Mouse (Mus musculus) heart, embryonic 14.5 days (tissue): ENCODE measurements around the gene Olfr1392. TPM values are rescaled to one million over a fixed set of nuclear protein-coding genes. Genes with fewer than 3 reads are reported as not detected.

Source experiments
- ATAC-seq: fragments of 200-750 bp; cut with Nextera tagmentation; 2 replicates; pipeline ENCODE4 v1.8.0; 2017; ENCODE audit warnings: low read depth, moderate TSS enrichment; ENCODE audit not compliant: insufficient number of reproducible peaks, insufficient read depth, low FRiP score
- H3K27ac ChIP-seq, 2 experiments: fragments of 200-500 bp in 1 of 2; fragments of 300-500 bp in 1 of 2; sonication (generic) in 1 of 2; replicated peaks in 1 of 2; 2 replicates each; pipeline ENCODE4 v1.5.1; 2012 to 2014; ENCODE audit warnings: low read depth in 2 of 2, low read length in 2 of 2, control low read depth in 1 of 2, mild to moderate bottlenecking in 1 of 2, mixed read lengths in 1 of 2; ENCODE audit not compliant: control insufficient read depth in 1 of 2, insufficient read depth in 1 of 2
- H3K27me3 ChIP-seq: fragments of 300-500 bp; sonication (generic); 2 replicates; pipeline ENCODE4 v1.6.1; 2014; ENCODE audit warnings: mild to moderate bottlenecking, low read length, control low read depth; ENCODE audit not compliant: control insufficient read depth, insufficient read depth
- H3K36me3 ChIP-seq: fragments of 300-500 bp; sonication (generic); 2 replicates; pipeline ENCODE4 v1.6.1; 2014; ENCODE audit warnings: mild to moderate bottlenecking, control low read depth, low read length, mixed read lengths; ENCODE audit not compliant: control insufficient read depth, insufficient read depth
- H3K4me1 ChIP-seq, 2 experiments: fragments of 200-500 bp in 1 of 2; fragments of 300-500 bp in 1 of 2; sonication (generic) in 1 of 2; 2 replicates each; pipeline ENCODE4 v1.6.1; 2012 to 2014; ENCODE audit warnings: low read length in 2 of 2, control low read depth in 1 of 2, mixed read lengths in 1 of 2; ENCODE audit not compliant: control insufficient read depth in 2 of 2, insufficient read depth in 2 of 2
- H3K4me2 ChIP-seq: fragments of 300-500 bp; sonication (generic); 2 replicates; pipeline ENCODE4 v1.6.1; 2014; ENCODE audit warnings: mild to moderate bottlenecking, low read length
- H3K4me3 ChIP-seq, 2 experiments: fragments of 200-500 bp in 1 of 2; fragments of 300-500 bp in 1 of 2; sonication (generic) in 1 of 2; 2 replicates each; pipeline ENCODE4 v1.5.1; 2012 to 2014; ENCODE audit warnings: low read length in 2 of 2, mild to moderate bottlenecking in 2 of 2, control low read depth in 1 of 2, low read depth in 1 of 2, moderate library complexity in 1 of 2; ENCODE audit not compliant: control insufficient read depth in 1 of 2, insufficient read depth in 1 of 2
- H3K9ac ChIP-seq: fragments of 300-500 bp; sonication (generic); 2 replicates; pipeline ENCODE4 v1.6.1; 2014; ENCODE audit warnings: mild to moderate bottlenecking, low read length
- H3K9me3 ChIP-seq: fragments of 300-500 bp; sonication (generic); 2 replicates; pipeline ENCODE4 v1.6.1; 2016; ENCODE audit warnings: low read length, control low read depth; ENCODE audit not compliant: control insufficient read depth
- WGBS: fragments of 180-500 bp; shearing (Covaris S2); extraction: QIAGEN DNeasy Blood & Tissue Kit; methylation state at CpG from one replicate; pipeline ENCODE4 v1.1.7; 2014; 5-methylcytosine and 5-hydroxymethylcytosine counted together
- polyA plus RNA-seq: library from polyadenylated mRNA; unstranded; fragments of >200 nt; fragmentation: Nextera tagmentation; extraction: Ambion mirVana; gene quantifications from 2 replicates; pipeline ENCODE4 v1.2.1, GENCODE M21; 2014

Gene Olfr1392
- polyA plus RNA-seq, 1 experiment from 2014 or later = not detected

DNA sequence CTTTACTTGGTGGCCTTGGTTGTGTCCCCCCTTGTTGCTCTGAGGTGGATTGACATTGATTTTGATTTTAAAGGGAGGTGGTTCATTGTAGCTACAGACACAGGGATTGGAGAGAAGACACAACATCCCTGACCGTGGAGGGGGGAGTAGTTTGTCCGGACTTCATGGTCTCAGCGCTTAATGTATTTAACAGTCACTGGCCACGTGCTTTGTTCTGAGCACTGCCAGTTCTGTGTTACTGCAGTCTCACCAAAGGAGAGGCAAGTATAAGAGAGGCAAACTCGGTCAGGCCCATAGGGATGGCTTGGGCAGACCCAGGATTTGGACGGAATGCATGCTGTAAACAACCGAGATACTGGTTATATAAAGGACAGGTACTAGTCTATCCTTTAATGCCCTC is 21.0 kb upstream of the Olfr1392 start:
- Histone ChIP-seq H3K27ac (no peak overlapping the region), H3K4me3 (no peak overlapping the region), H3K27me3 (no peaks in the 10 kb centered on the region), H3K4me1 (peaks cover 13 to 30% of the 10 kb centered on the region in 2 experiments), H3K36me3 (peaks cover 52% of the 10 kb centered on the region), H3K9ac (no peak overlapping the region), H3K4me2 (no peak overlapping the region), H3K9me3 (no peaks in the 10 kb centered on the region)
- ATAC-seq = no peak
- WGBS = 89% methylated on average over 7 of the region's 7 CpGs

GRCm38 (mm10) chr11:49264622-49265021 is 20.5 kb upstream of the Olfr1392 start:
- peaks cover 13 to 30% of the 10 kb centered on the region in 2 experiments for H3K4me1 ChIP-seq
- H3K27me3 ChIP-seq = no peaks in the 10 kb centered on the region
- ATAC-seq = no peak
- no peak overlapping the region for H3K4me3 ChIP-seq
- no peak overlapping the region for H3K9ac ChIP-seq
- 75% methylated on average over 11 of the region's 11 CpGs for WGBS
- H3K9me3 ChIP-seq = no peaks in the 10 kb centered on the region
- H3K36me3 ChIP-seq = peaks cover 49% of the 10 kb centered on the region
- no peak overlapping the region for H3K4me2 ChIP-seq
- H3K27ac ChIP-seq = no peak overlapping the region

DNA sequence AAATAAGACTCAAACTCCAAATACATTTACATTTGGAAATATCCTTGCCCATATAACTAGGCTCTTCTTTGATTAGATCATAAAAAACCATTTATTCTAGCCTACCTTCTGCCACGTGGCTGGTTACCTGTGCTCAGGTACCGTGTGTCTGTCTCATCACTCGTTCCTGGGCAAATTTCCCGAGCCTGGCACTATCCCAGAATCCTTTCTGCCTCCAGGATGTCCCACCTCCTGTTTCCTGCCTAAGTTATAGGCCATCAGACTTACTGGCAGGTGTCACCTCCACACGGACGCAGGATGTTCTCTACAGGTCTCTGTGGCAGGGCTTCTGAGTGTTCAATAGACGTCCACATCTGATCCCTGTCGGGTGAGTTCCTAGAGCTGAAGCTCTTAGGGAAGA is 20.0 kb upstream of the Olfr1392 start:
- 87% methylated on average over 8 of the region's 8 CpGs for WGBS

GRCm38 (mm10) chr11:49266671-49267070 is 18.4 kb upstream of the Olfr1392 start:
- no peak for ATAC-seq
- Histone ChIP-seq H3K27me3 (no peaks in the 10 kb centered on the region), H3K4me2 (no peak overlapping the region), H3K4me1 (peaks cover 13 to 18% of the 10 kb centered on the region in 2 experiments), H3K9ac (no peak overlapping the region; the same call in 1 of the 2 replicates), H3K36me3 (peaks cover 29% of the 10 kb centered on the region), H3K4me3 (no peak overlapping the region), H3K9me3 (no peaks in the 10 kb centered on the region), H3K27ac (peak overlapping the region; percentile 14 to 77)
- 33% methylated on average over 6 of the region's 6 CpGs for WGBS

More for the DNA sequence above, 20.0 kb upstream of the Olfr1392 start:
- H3K27ac ChIP-seq = no peak overlapping the region
- H3K27me3 ChIP-seq = no peaks in the 10 kb centered on the region
- no peak overlapping the region for H3K4me2 ChIP-seq
- no peak overlapping the region for H3K4me3 ChIP-seq
- ATAC-seq = no peak
- H3K9ac ChIP-seq = no peak overlapping the region
- peaks cover 13 to 30% of the 10 kb centered on the region in 2 experiments for H3K4me1 ChIP-seq
- no peaks in the 10 kb centered on the region for H3K9me3 ChIP-seq
- H3K36me3 ChIP-seq = peaks cover 45% of the 10 kb centered on the region

DNA sequence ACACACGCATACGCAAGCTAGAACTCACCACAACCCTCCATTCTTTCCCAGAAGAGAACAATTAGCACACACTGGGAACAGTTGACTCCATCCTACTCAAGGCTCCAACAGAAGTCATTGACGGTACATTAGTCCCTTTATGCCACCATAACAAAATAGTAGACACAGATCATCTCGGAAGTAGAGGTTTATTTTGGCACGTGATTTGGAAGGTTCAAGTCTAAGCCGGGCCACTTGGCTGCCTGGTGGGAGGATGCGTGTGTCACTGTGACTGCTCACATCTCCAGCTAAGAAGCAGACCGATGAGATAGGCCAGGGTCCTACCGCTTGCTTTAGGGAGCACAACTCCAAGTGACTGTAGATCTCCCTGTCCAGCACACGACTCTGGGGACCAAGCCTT is 17.8 kb upstream of the Olfr1392 start:
- no peaks in the 10 kb centered on the region for H3K9me3 ChIP-seq
- ATAC-seq = no peak
- 66% methylated on average over 10 of the region's 10 CpGs for WGBS

DNA sequence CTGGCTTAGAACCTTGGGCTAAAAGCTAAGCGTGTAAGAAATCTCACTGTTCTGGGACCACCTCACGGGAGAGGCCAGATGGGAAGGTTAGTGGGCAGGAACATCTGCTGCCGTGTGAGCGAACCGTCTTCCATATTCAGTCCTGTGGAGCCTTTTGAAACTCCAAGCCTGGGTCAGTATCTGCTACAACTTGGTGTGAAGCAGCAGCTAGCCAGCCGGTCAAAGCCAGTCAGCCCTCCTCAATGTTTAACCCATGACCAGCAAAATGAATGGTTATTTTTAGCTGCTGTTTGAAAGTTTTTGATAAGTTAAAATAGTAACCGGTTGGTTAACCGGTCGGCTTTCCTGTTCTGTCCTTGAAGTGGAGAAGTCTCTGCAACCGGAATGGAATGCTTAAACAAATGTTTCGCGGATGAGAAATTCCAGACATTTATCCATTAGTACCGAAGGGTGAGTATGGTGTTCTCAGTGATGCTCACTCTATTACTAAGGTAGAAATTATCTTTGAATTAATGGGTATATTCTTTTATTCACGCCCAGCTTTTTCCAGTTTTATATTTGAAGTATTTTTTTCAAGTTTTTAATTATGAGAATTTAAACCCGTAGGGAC is 17.0 kb upstream of the Olfr1392 start:
- Histone ChIP-seq H3K9me3 (no peaks in the 10 kb centered on the region), H3K36me3 (peaks cover 15% of the 10 kb centered on the region), H3K27ac (peak overlapping the region; percentile 77 to 84), H3K27me3 (no peaks in the 10 kb centered on the region), H3K4me3 (no peak overlapping the region), H3K9ac (no peak overlapping the region), H3K4me2 (peak overlapping the region; percentile 30), H3K4me1 (peaks cover 13 to 18% of the 10 kb centered on the region in 2 experiments)
- no peak for ATAC-seq
- 36% methylated on average over 15 of the region's 15 CpGs for WGBS

More for the DNA sequence above, 17.8 kb upstream of the Olfr1392 start:
- no peak overlapping the region for H3K4me2 ChIP-seq
- H3K9ac ChIP-seq = no peak overlapping the region
- no peak overlapping the region for H3K4me3 ChIP-seq
- peaks cover 13 to 18% of the 10 kb centered on the region in 2 experiments for H3K4me1 ChIP-seq
- peaks cover 23% of the 10 kb centered on the region for H3K36me3 ChIP-seq
- no peaks in the 10 kb centered on the region for H3K27me3 ChIP-seq
- peak overlapping the region; percentile 14 to 77 for H3K27ac ChIP-seq

DNA sequence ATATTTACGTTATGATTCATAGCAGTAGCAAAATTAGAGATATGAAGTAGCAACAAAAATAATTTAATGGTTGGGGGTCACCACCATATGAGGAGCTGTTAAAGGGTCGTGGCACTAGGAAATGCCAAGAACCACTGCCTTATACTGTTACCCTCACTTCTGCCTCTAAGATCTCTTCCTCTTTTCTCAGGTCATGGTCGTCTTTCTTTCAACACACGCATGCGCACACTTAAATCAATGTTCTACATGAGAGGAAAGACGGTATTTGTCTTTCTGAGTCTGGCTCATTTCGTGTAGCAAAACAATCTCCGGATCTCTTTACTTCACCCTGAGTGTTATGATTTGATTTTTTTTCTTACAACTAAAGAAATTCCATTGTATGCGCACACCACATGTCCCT is 15.3 kb upstream of the Olfr1392 start:
- ATAC-seq = no peak
- 93% methylated on average over 9 of the region's 9 CpGs for WGBS

DNA sequence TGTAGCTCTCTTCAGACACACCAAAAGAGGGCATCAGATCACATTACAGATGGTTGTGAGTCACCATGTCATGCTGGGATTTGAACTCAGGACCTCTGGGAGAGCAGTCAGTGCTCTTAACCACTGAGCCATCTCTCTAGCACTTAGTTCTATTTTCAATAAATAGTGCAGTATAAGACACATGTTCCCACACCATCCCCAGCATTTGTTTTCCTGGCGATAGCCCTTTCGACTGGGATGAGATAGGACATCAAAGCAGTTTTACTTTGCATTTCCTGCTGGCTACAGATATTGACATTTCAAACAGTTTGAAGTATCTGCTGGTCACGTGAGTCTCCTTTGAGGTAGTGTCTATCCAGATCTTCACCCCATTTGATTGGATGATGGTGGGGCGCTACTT is 14.7 kb upstream of the Olfr1392 start:
- Histone ChIP-seq H3K9ac (no peak overlapping the region), H3K9me3 (no peaks in the 10 kb centered on the region), H3K27me3 (no peaks in the 10 kb centered on the region), H3K27ac (no peak overlapping the region), H3K4me2 (no peak overlapping the region), H3K36me3 (no peaks in the 10 kb centered on the region), H3K4me1 (peaks cover 13 to 18% of the 10 kb centered on the region in 2 experiments), H3K4me3 (no peak overlapping the region)
- no peak for ATAC-seq
- WGBS = 82% methylated on average over 4 of the region's 4 CpGs

More for the DNA sequence above, 15.3 kb upstream of the Olfr1392 start:
- H3K4me3 ChIP-seq = no peak overlapping the region
- no peaks in the 10 kb centered on the region for H3K27me3 ChIP-seq
- peaks cover 13 to 18% of the 10 kb centered on the region in 2 experiments for H3K4me1 ChIP-seq
- H3K9ac ChIP-seq = no peak overlapping the region
- H3K4me2 ChIP-seq = no peak overlapping the region
- H3K36me3 ChIP-seq = 0 out of 2 replicates have a peak, but pooled peaks cover under 1% of the 10 kb centered on the region
- H3K27ac ChIP-seq = no peak overlapping the region
- H3K9me3 ChIP-seq = no peaks in the 10 kb centered on the region
